Mouse (Mus musculus): ENCODE data around the gene Nolc1. TPM values are rescaled to one million over a fixed set of nuclear protein-coding genes. Genes with fewer than 3 reads are reported as not detected.

The Nolc1 gene
- polyA plus RNA-seq, 1 experiment from 2014 or later, result 117 TPM

DNA sequence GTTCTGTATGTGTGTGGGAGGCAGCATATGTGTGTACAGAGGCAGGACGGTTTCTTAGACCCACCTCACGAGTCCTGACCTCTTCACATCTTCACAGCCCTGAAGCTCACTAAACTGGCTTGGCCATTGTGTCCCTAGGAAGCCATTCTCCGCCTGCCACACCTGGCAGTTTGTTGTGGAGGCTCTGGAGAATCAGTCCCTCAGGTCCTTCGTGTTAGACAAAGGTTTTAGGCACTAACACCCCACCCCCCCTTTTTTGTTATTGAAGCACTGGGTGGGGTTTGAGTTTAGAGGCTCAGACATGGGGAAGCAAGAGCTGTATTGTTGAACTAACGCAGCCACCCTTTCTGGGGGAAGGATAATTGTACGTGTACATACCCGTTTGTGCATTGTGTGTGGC, 2.4 kb upstream of the Nolc1 start:
- Histone ChIP-seq H3K4me2 (no peak overlapping the region), H3K4me3 (replicated peaks) (no peak overlapping the region), H3K36me3 (replicated peaks) (peaks cover 49% of the 10 kb centered on the region), H3K9ac (no peak overlapping the region), H3K27ac (no peak overlapping the region), H3K4me1 (peaks cover 19% of the 10 kb centered on the region), H3K9me3 (no peaks in the 10 kb centered on the region), H3K27me3 (no peaks in the 10 kb centered on the region)
- WGBS, result 85% methylated on average over 7 of the region's 7 CpGs
- no peak for ATAC-seq (ENCODE audit: low FRiP score)

DNA sequence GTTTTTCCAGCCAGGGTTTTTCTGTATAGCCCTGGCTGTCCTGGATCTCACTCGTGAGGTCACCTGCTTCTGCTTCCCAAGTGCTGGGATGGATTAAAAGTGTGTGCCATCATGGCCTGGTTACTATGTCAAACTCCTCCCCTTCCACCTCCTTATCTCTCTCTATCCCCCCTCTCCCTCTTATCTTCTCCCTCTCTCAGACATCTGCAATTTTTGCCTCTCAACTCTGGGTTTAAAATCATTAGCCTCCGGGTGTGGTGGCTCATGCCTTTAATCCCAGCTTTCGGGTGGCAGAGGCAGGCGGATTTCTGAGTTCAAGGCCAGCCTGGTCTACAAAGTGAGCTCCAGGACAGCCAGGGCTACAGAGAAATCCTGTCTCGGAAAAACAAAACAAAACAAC, 1.4 kb upstream of the Nolc1 start:
- Histone ChIP-seq H3K4me1 (peaks cover 19% of the 10 kb centered on the region), H3K4me3 (replicated peaks) (no peak overlapping the region), H3K27ac (no peak overlapping the region), H3K27me3 (no peaks in the 10 kb centered on the region), H3K9me3 (no peaks in the 10 kb centered on the region), H3K36me3 (replicated peaks) (peaks cover 51% of the 10 kb centered on the region), H3K9ac (no peak overlapping the region), H3K4me2 (no peak overlapping the region)
- no peak for ATAC-seq (ENCODE audit: low FRiP score)
- 93% methylated on average over 5 of the region's 5 CpGs for WGBS

GRCm38 (mm10) chr19:46078535-46078934, 2.9 kb downstream of the Nolc1 start:
- peaks cover 56% of the 10 kb centered on the region for H3K36me3 ChIP-seq (replicated peaks)
- WGBS, result 62% methylated on average over 3 of the region's 3 CpGs

DNA sequence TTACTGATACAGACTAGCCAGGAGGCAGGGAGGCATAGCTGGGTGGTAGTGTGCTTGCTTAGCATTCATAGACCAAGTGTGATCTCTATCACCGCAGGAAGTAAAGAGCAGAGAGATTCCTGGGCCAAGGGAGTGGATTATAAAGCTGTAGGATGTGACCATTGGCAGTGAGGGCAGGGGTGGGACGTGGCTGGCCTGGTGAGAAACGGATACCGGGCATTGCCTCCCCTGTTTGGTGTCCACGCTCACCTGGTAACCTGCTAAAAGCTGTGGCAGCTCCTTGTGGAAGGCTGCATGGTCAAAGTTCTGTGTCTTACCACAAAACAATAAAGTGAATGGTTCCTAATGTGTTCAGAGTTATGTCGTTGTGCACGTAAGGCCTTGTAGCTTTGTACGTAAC, 9.5 kb downstream of the Nolc1 start:
- ATAC-seq (ENCODE audit: low FRiP score), result no peak

More at GRCm38 (mm10) chr19:46078535-46078934, 2.9 kb downstream of the Nolc1 start:
- Histone ChIP-seq H3K4me3 (replicated peaks) (no peak overlapping the region), H3K9me3 (no peaks in the 10 kb centered on the region), H3K4me1 (peaks cover 19% of the 10 kb centered on the region), H3K27me3 (no peaks in the 10 kb centered on the region), H3K9ac (no peak overlapping the region), H3K27ac (no peak overlapping the region), H3K4me2 (no peak overlapping the region)
- ATAC-seq (ENCODE audit: low FRiP score), result no peak

GRCm38 (mm10) chr19:46086337-46086736, 10.7 kb downstream of the Nolc1 start:
- ATAC-seq (ENCODE audit: low FRiP score), result no peak
- Histone ChIP-seq H3K9ac (no peak overlapping the region), H3K9me3 (no peaks in the 10 kb centered on the region), H3K27ac (no peak overlapping the region), H3K4me3 (replicated peaks) (no peak overlapping the region), H3K4me2 (no peak overlapping the region), H3K27me3 (no peaks in the 10 kb centered on the region), H3K36me3 (replicated peaks) (peaks cover 44% of the 10 kb centered on the region), H3K4me1 (no peaks in the 10 kb centered on the region)
- 53% methylated on average over 3 of the region's 3 CpGs for WGBS

More for the DNA sequence above, 9.5 kb downstream of the Nolc1 start:
- peaks cover 56% of the 10 kb centered on the region for H3K36me3 ChIP-seq (replicated peaks)
- H3K4me2 ChIP-seq, result no peak overlapping the region
- WGBS, result 98% methylated on average over 8 of the region's 8 CpGs
- H3K9me3 ChIP-seq, result no peaks in the 10 kb centered on the region
- no peak overlapping the region for H3K9ac ChIP-seq
- H3K4me3 ChIP-seq (replicated peaks), result no peak overlapping the region
- no peaks in the 10 kb centered on the region for H3K4me1 ChIP-seq
- no peaks in the 10 kb centered on the region for H3K27me3 ChIP-seq
- H3K27ac ChIP-seq, result no peak overlapping the region

GRCm38 (mm10) chr19:46087871-46088270, 12.2 kb downstream of the Nolc1 start:
- ATAC-seq (ENCODE audit: low FRiP score), result no peak
- H3K4me3 ChIP-seq (replicated peaks), result no peak overlapping the region
- no peaks in the 10 kb centered on the region for H3K9me3 ChIP-seq
- H3K4me1 ChIP-seq, result no peaks in the 10 kb centered on the region
- no peaks in the 10 kb centered on the region for H3K27me3 ChIP-seq
- H3K4me2 ChIP-seq, result no peak overlapping the region
- no peak overlapping the region for H3K27ac ChIP-seq
- H3K36me3 ChIP-seq (replicated peaks), result peaks cover 29% of the 10 kb centered on the region
- WGBS, result 81% methylated on average over 7 of the region's 7 CpGs
- no peak overlapping the region for H3K9ac ChIP-seq

DNA sequence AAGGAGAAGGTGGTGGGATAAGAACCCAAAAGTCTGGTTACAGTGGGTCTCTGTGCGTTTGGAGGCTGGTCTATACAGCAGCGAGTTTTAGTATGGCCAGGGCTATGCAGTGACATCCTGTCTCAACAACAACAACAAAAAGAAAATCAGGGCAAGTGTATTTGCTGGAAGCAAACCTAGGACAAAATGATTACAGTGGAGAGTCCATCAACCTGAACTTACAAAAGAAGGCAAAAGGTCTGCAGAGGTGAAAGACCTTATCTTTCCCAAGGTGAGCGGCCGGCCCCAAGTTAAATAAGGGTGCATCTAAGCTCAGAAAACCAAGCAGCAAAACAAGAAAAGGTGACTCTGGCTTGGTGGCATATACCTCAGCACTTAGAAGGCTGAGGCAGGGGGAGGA, 16.0 kb downstream of the Nolc1 start:
- no peak for ATAC-seq (ENCODE audit: low FRiP score)
- no peak overlapping the region for H3K9ac ChIP-seq
- no peaks in the 10 kb centered on the region for H3K4me1 ChIP-seq
- H3K9me3 ChIP-seq, result no peaks in the 10 kb centered on the region
- H3K27me3 ChIP-seq, result no peaks in the 10 kb centered on the region
- no peak overlapping the region for H3K4me3 ChIP-seq (replicated peaks)
- no peaks in the 10 kb centered on the region for H3K36me3 ChIP-seq (replicated peaks)
- H3K27ac ChIP-seq, result no peak overlapping the region
- no peak overlapping the region for H3K4me2 ChIP-seq
- 93% methylated on average over 4 of the region's 4 CpGs for WGBS

GRCm38 (mm10) chr19:46094144-46094543, 18.5 kb downstream of the Nolc1 start:
- H3K4me3 ChIP-seq (replicated peaks), result no peak overlapping the region
- no peak overlapping the region for H3K9ac ChIP-seq
- H3K36me3 ChIP-seq (replicated peaks), result no peaks in the 10 kb centered on the region
- H3K9me3 ChIP-seq, result no peaks in the 10 kb centered on the region
- 83% methylated on average over 2 of the region's 2 CpGs for WGBS
- H3K4me2 ChIP-seq, result no peak overlapping the region
- no peak for ATAC-seq (ENCODE audit: low FRiP score)
- H3K4me1 ChIP-seq, result no peaks in the 10 kb centered on the region
- H3K27me3 ChIP-seq, result no peaks in the 10 kb centered on the region
- no peak overlapping the region for H3K27ac ChIP-seq

- ATAC-seq (ENCODE audit: low FRiP score), result no peak
- Histone ChIP-seq H3K9ac (no peak overlapping the region), H3K36me3 (replicated peaks) (no peaks in the 10 kb centered on the region), H3K4me3 (replicated peaks) (no peak overlapping the region), H3K4me2 (no peak overlapping the region), H3K27ac (no peak overlapping the region), H3K4me1 (no peaks in the 10 kb centered on the region), H3K9me3 (no peaks in the 10 kb centered on the region), H3K27me3 (no peaks in the 10 kb centered on the region)
- 87% methylated on average over 4 of the region's 4 CpGs for WGBS
Observed at GRCm38 (mm10) chr19:46095291-46095690, 19.6 kb downstream of the Nolc1 start.

DNA sequence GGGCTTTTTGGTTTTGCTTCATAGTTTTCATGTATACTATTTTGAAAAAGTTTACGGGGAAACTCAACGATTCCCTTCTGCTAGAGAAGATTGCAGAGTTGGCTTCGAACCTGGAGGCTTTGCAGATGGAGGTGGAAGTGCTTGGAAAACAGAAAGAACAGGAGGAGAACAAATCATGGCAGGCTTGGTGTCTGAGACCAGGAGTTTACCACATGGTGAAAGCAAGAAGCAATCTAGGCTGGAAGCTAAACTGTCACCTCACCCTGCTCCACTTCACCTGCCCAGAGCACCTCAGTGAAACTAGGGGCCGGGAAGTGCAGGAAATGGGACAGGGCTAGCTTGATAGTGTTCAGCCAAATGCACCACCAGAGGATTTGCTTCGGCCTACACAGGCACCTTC, 20.7 kb downstream of the Nolc1 start:
- no peaks in the 10 kb centered on the region for H3K4me1 ChIP-seq
- H3K4me3 ChIP-seq (replicated peaks), result no peak overlapping the region
- no peak overlapping the region for H3K27ac ChIP-seq
- H3K36me3 ChIP-seq (replicated peaks), result no peaks in the 10 kb centered on the region
- no peak overlapping the region for H3K9ac ChIP-seq
- no peak for ATAC-seq (ENCODE audit: low FRiP score)
- no peak overlapping the region for H3K4me2 ChIP-seq
- 86% methylated on average over 5 of the region's 5 CpGs for WGBS
- H3K27me3 ChIP-seq, result no peaks in the 10 kb centered on the region
- H3K9me3 ChIP-seq, result no peaks in the 10 kb centered on the region

- Histone ChIP-seq H3K9me3 (no peaks in the 10 kb centered on the region), H3K4me2 (no peak overlapping the region), H3K4me3 (replicated peaks) (no peak overlapping the region), H3K27me3 (no peaks in the 10 kb centered on the region), H3K27ac (no peak overlapping the region), H3K9ac (no peak overlapping the region), H3K4me1 (no peaks in the 10 kb centered on the region), H3K36me3 (replicated peaks) (no peaks in the 10 kb centered on the region)
- WGBS, result 92% methylated on average over 3 of the region's 3 CpGs
- no peak for ATAC-seq (ENCODE audit: low FRiP score)
Observed at GRCm38 (mm10) chr19:46099561-46099960, 23.9 kb downstream of the Nolc1 start.

DNA sequence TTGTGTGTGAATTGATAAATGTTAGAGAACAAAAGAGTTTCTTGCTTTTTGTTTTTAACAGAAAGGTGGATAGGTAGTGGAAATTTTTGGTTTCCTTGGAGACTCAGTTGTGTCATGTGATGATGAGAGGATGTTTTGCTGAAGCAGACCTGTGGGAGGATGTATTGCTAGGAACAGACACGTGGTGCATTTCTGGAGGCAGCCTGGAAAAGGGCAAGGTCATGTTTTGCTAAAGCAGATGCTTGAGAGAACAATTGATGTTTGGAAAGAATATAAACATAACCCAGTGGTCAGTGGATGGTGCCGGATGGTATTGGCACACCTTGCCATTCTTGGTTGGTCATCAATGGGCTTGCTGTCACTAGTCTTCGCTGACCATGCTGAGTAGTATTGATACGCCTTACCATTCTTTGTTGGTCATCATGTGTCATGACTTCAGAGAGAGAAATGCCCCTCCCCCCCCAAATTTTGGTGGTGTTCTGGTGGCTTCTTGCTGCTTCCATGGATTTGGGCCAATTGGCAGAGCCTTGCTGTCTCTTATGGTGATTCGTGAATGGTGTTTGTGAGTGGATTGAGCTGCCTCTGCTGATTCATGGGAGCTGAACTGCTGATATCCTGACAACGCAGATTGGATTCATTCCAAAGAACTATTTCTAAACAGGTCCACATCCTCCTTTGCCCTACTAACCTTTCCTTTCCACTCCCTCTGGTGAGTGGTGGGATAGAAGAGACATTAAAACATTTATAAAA, 27.9 kb downstream of the Nolc1 start:
- no peaks in the 10 kb centered on the region for H3K9me3 ChIP-seq
- H3K4me3 ChIP-seq (replicated peaks), result no peak overlapping the region
- H3K4me1 ChIP-seq, result no peaks in the 10 kb centered on the region
- H3K36me3 ChIP-seq (replicated peaks), result no peaks in the 10 kb centered on the region
- 87% methylated on average over 6 of the region's 6 CpGs for WGBS
- no peak for ATAC-seq (ENCODE audit: low FRiP score)
- no peaks in the 10 kb centered on the region for H3K27me3 ChIP-seq
- no peak overlapping the region for H3K9ac ChIP-seq
- H3K27ac ChIP-seq, result no peak overlapping the region
- H3K4me2 ChIP-seq, result no peak overlapping the region

DNA sequence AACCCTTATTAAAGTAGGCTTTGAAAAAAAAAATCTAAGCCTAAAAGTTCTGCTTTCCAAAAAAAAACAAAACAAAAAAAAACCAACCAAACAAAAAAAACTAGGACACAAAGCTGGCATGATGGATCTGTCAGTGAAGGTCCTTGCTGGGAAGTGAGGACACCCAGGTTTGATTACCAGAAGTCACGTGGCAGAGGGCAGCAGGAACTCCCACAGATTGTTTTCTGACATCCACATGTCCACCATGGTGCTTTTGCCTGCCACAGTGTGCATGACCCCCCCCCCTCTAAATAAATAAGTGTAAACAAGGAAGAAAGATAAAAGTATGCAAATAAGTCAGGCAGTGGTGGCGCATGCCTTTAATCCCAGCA, 28.5 kb downstream of the Nolc1 start:
- Histone ChIP-seq H3K4me3 (replicated peaks) (no peak overlapping the region), H3K27me3 (no peaks in the 10 kb centered on the region), H3K27ac (no peak overlapping the region), H3K36me3 (replicated peaks) (no peaks in the 10 kb centered on the region), H3K9me3 (no peaks in the 10 kb centered on the region), H3K4me1 (no peaks in the 10 kb centered on the region), H3K4me2 (no peak overlapping the region), H3K9ac (no peak overlapping the region)
- 80% methylated on average over 2 of the region's 2 CpGs for WGBS
- no peak for ATAC-seq (ENCODE audit: low FRiP score)
